Mouse (Mus musculus): Measurements from ENCODE around the gene Chil1. TPM values are rescaled to one million over a fixed set of nuclear protein-coding genes. Genes with fewer than 3 reads are reported as not detected.

The Chil1 gene
- polyA plus RNA-seq, 1 experiment from 2014 or later: 0.96 TPM

- 86% methylated on average over 5 of the region's 5 CpGs for WGBS
- H3K27me3 ChIP-seq (replicated peaks; ENCODE audit: low read depth, poor library complexity, severe bottlenecking): peaks cover 26% of the 10 kb centered on the region
- no peak overlapping the region for H3K4me3 ChIP-seq
These were observed 6.2 kb downstream of the Chil1 start for GRCm38 (mm10) chr1:134188217-134188616.

DNA sequence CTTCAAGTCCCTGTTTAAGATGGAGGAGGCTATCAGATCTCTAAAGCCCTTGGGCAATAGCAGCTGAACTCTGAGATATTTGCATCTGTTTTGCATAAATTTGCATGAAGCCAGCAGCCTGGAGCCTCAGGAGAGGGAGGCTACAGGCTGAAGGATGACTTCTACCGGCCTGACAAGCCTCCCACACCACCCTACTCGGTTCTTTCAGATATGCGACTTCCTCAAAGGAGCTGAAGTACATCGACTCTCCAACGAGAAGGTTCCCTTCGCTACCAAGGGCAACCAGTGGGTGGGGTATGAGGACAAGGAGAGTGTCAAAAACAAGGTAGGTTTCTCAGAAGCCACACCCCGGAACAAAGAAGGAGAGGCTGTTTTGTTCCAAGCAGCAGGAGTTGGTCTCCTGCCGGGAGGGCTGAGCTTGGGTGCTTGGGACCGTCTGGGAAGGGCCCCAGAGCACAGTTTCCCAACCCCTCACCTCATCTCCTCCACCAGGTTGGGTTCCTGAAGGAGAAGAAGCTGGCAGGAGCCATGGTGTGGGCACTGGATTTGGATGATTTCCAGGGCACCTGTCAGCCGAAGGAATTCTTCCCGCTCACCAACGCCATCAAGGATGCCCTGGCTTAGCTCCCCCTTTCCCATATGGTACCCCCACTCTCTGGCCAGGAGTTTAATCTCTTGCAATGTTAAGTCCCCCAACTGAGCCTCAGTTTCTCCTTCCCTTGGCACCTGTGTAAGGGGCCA, 7.2 kb downstream of the Chil1 start:
- H3K36me3 ChIP-seq (replicated peaks): no peaks in the 10 kb centered on the region
- H3K4me3 ChIP-seq: no peak overlapping the region
- peaks cover 38% of the 10 kb centered on the region for H3K4me1 ChIP-seq
- peaks cover 20% of the 10 kb centered on the region; the same call in 1 of the 2 replicates for H3K27me3 ChIP-seq (replicated peaks; ENCODE audit: low read depth, poor library complexity, severe bottlenecking)
- H3K27ac ChIP-seq (replicated peaks): no peak overlapping the region
- DNase-seq (ENCODE audit: low spot score): no peak
- H3K9me3 ChIP-seq: no peaks in the 10 kb centered on the region
- WGBS: 29% methylated on average over 12 of the region's 12 CpGs

More at GRCm38 (mm10) chr1:134188217-134188616, 6.2 kb downstream of the Chil1 start:
- no peak for DNase-seq (ENCODE audit: low spot score)
- Histone ChIP-seq H3K4me1 (peaks cover 29% of the 10 kb centered on the region), H3K27ac (replicated peaks) (no peak overlapping the region), H3K9me3 (no peaks in the 10 kb centered on the region), H3K36me3 (replicated peaks) (no peaks in the 10 kb centered on the region)

GRCm38 (mm10) chr1:134191192-134191591, 9.2 kb downstream of the Chil1 start:
- Histone ChIP-seq H3K4me1 (peaks cover 58% of the 10 kb centered on the region), H3K27me3 (replicated peaks; ENCODE audit: low read depth, poor library complexity, severe bottlenecking) (peaks cover 20% of the 10 kb centered on the region), H3K9me3 (no peaks in the 10 kb centered on the region), H3K36me3 (replicated peaks) (no peaks in the 10 kb centered on the region), H3K4me3 (no peak overlapping the region), H3K27ac (replicated peaks) (no peak overlapping the region)
- no peak for DNase-seq (ENCODE audit: low spot score)
- WGBS: 85% methylated on average over 5 of the region's 5 CpGs

- Histone ChIP-seq H3K27ac (replicated peaks) (no peak overlapping the region), H3K36me3 (replicated peaks) (no peaks in the 10 kb centered on the region), H3K27me3 (replicated peaks; ENCODE audit: low read depth, poor library complexity, severe bottlenecking) (peaks cover 20% of the 10 kb centered on the region), H3K9me3 (no peaks in the 10 kb centered on the region), H3K4me1 (peaks cover 65% of the 10 kb centered on the region), H3K4me3 (no peak overlapping the region)
- DNase-seq (ENCODE audit: low spot score): no peak
- WGBS: 43% methylated on average over 4 of the region's 4 CpGs
These were observed 10.0 kb downstream of the Chil1 start for GRCm38 (mm10) chr1:134192024-134192423.

GRCm38 (mm10) chr1:134193126-134193525, 11.2 kb downstream of the Chil1 start, which contains the start of gene Mybph:
Mybph (plus strand) TSS chr1:134193448.
- WGBS: 48% methylated on average over 1 of the region's 1 CpGs

GRCm38 (mm10) chr1:134193674-134194197, 11.8 kb downstream of the Chil1 start:
- whole genome bisulfite sequencing: 45% methylated on average over 7 of the region's 7 CpGs
- Histone ChIP-seq H3K4me1 (peaks cover 69% of the 10 kb centered on the region), H3K27ac (replicated peaks) (peak overlapping the region; percentile 70), H3K4me3 (0 out of 2 replicates have a peak overlapping the region, but pooled peaks have one; percentile 6), H3K36me3 (replicated peaks) (no peaks in the 10 kb centered on the region), H3K9me3 (no peaks in the 10 kb centered on the region), H3K27me3 (replicated peaks; ENCODE audit: low read depth, poor library complexity, severe bottlenecking) (peaks cover 10% of the 10 kb centered on the region)
- DNase-seq (ENCODE audit: low spot score): no peak

More at GRCm38 (mm10) chr1:134193126-134193525, 11.2 kb downstream of the Chil1 start, which contains the start of gene Mybph:
- Histone ChIP-seq H3K36me3 (replicated peaks) (no peaks in the 10 kb centered on the region), H3K9me3 (no peaks in the 10 kb centered on the region), H3K4me1 (peaks cover 71% of the 10 kb centered on the region), H3K27me3 (replicated peaks; ENCODE audit: low read depth, poor library complexity, severe bottlenecking) (peaks cover 16% of the 10 kb centered on the region), H3K27ac (replicated peaks) (peak within 1 kb of the TSS; percentile 70), H3K4me3 (0 out of 2 replicates have a peak within 1 kb of the TSS, but pooled peaks have one; percentile 6)
- DNase-seq (ENCODE audit: low spot score): peak; percentile 46

- WGBS: 74% methylated on average over 16 of the region's 16 CpGs
- H3K4me3 ChIP-seq: no peak overlapping the region
- peaks cover 3% of the 10 kb centered on the region for H3K27me3 ChIP-seq (replicated peaks; ENCODE audit: low read depth, poor library complexity, severe bottlenecking)
- H3K36me3 ChIP-seq (replicated peaks): no peaks in the 10 kb centered on the region
- peak overlapping the region; percentile 70 for H3K27ac ChIP-seq (replicated peaks)
- DNase-seq (ENCODE audit: low spot score): no peak
- H3K9me3 ChIP-seq: no peaks in the 10 kb centered on the region
- H3K4me1 ChIP-seq: peaks cover 62% of the 10 kb centered on the region
These were observed 12.5 kb downstream of the Chil1 start for GRCm38 (mm10) chr1:134194298-134195022.

GRCm38 (mm10) chr1:134195117-134195516, 13.1 kb downstream of the Chil1 start:
- Histone ChIP-seq H3K27ac (replicated peaks) (0 out of 2 replicates have a peak overlapping the region, but pooled peaks have one; percentile 70), H3K4me3 (no peak overlapping the region), H3K9me3 (no peaks in the 10 kb centered on the region), H3K36me3 (replicated peaks) (no peaks in the 10 kb centered on the region), H3K27me3 (replicated peaks; ENCODE audit: low read depth, poor library complexity, severe bottlenecking) (no peaks in the 10 kb centered on the region; the same call in 1 of the 2 replicates), H3K4me1 (peaks cover 62% of the 10 kb centered on the region)
- 48% methylated on average over 2 of the region's 2 CpGs for WGBS
- no peak for DNase-seq (ENCODE audit: low spot score)

DNA sequence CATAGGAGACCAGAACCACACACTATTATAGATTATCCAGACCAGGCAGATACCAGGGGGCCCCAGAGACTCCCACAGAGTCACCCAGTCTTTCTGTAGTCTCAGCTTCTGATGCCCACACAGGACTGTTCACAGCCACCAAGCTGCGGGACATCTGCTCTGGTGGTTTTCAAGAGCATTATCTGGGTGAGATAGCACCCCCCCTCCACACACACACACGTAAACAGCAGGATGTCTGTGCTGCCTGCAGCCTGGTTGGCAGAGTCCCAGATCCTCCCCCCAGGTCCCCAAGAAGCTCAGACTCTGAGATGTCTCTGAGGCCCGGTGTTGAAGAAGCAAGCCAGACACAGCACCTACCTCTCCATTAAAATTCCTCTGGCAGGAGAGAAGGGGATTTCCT, 13.6 kb downstream of the Chil1 start:
- no peak overlapping the region for H3K4me3 ChIP-seq
- no peak for DNase-seq (ENCODE audit: low spot score)
- no peaks in the 10 kb centered on the region for H3K9me3 ChIP-seq
- peaks cover 62% of the 10 kb centered on the region for H3K4me1 ChIP-seq
- no peaks in the 10 kb centered on the region for H3K36me3 ChIP-seq (replicated peaks)
- WGBS: 60% methylated on average over 3 of the region's 3 CpGs
- peak overlapping the region; percentile 63 for H3K27ac ChIP-seq (replicated peaks)
- H3K27me3 ChIP-seq (replicated peaks; ENCODE audit: low read depth, poor library complexity, severe bottlenecking): no peaks in the 10 kb centered on the region; the same call in 1 of the 2 replicates

GRCm38 (mm10) chr1:134195979-134196378, 14.0 kb downstream of the Chil1 start:
- WGBS: 55% methylated on average over 4 of the region's 4 CpGs
- no peaks in the 10 kb centered on the region; the same call in 1 of the 2 replicates for H3K27me3 ChIP-seq (replicated peaks; ENCODE audit: low read depth, poor library complexity, severe bottlenecking)
- H3K4me1 ChIP-seq: peaks cover 62% of the 10 kb centered on the region
- H3K36me3 ChIP-seq (replicated peaks): no peaks in the 10 kb centered on the region
- no peak for DNase-seq (ENCODE audit: low spot score)
- H3K9me3 ChIP-seq: no peaks in the 10 kb centered on the region
- no peak overlapping the region for H3K4me3 ChIP-seq
- peak overlapping the region; percentile 63 for H3K27ac ChIP-seq (replicated peaks)

GRCm38 (mm10) chr1:134196386-134196785, 14.4 kb downstream of the Chil1 start:
- Histone ChIP-seq H3K9me3 (no peaks in the 10 kb centered on the region), H3K4me1 (peaks cover 61% of the 10 kb centered on the region), H3K27ac (replicated peaks) (peak overlapping the region; percentile 63), H3K27me3 (replicated peaks; ENCODE audit: low read depth, poor library complexity, severe bottlenecking) (no peaks in the 10 kb centered on the region; the same call in 1 of the 2 replicates), H3K4me3 (no peak overlapping the region), H3K36me3 (replicated peaks) (no peaks in the 10 kb centered on the region)
- 71% methylated on average over 4 of the region's 4 CpGs for WGBS
- DNase-seq (ENCODE audit: low spot score): no peak

- no peaks in the 10 kb centered on the region for H3K36me3 ChIP-seq (replicated peaks)
- 81% methylated on average over 15 of the region's 15 CpGs for WGBS
- H3K27me3 ChIP-seq (replicated peaks; ENCODE audit: low read depth, poor library complexity, severe bottlenecking): no peaks in the 10 kb centered on the region; the same call in 1 of the 2 replicates
- H3K4me1 ChIP-seq: peaks cover 50% of the 10 kb centered on the region
- H3K4me3 ChIP-seq: no peak overlapping the region
- no peak overlapping the region for H3K27ac ChIP-seq (replicated peaks)
- no peaks in the 10 kb centered on the region for H3K9me3 ChIP-seq
- DNase-seq (ENCODE audit: low spot score): no peak
These were observed 15.5 kb downstream of the Chil1 start for GRCm38 (mm10) chr1:134197325-134197982.

Measured in embryonic facial prominence, embryonic 10.5 days (tissue).